Mouse (Mus musculus) C2C12 (cell line): ENCODE measurements around the gene Zfhx3.

ENCODE experiments used
- CEBPB ChIP-seq: IDR thresholded peaks from one replicate; pipeline ENCODE4 v1.6.1; 2011; ENCODE audit warnings: low read depth, mild to moderate bottlenecking, control low read depth, moderate library complexity
- CTCF ChIP-seq: IDR thresholded peaks from one replicate; pipeline ENCODE4 v1.5.1; 2011; ENCODE audit not compliant: control insufficient read depth, insufficient read depth, insufficient read length
- MYOD1 ChIP-seq: IDR thresholded peaks from one replicate; pipeline ENCODE4 v1.6.1; 2011; ENCODE audit warnings: low read depth; ENCODE audit not compliant: control insufficient read depth, insufficient read length
- USF1 ChIP-seq: IDR thresholded peaks from one replicate; pipeline ENCODE4 v1.6.1; 2011; ENCODE audit warnings: low read depth, mild to moderate bottlenecking, control low read depth, moderate library complexity

GRCm38 (mm10) chr8:108745551-108745950 is 803.1 kb downstream of the Zfhx3 start:
- TF ChIP-seq CTCF (no peak), CEBPB (no peak), MYOD1 (no peak), USF1 (no peak)
